Mouse (Mus musculus) stomach, postnatal 0 days (tissue): Measurements from ENCODE around the gene Itga1. TPM values are rescaled to one million over a fixed set of nuclear protein-coding genes. Genes with fewer than 3 reads are reported as not detected.

Experiments
- ATAC-seq: fragments of 200-750 bp; cut with Nextera tagmentation; 2 replicates; pipeline ENCODE4 v1.8.0; 2017; ENCODE audit not compliant: low FRiP score, low TSS enrichment
- DNase-seq: peaks from one replicate; pipeline ENCODE4 v3.0.0-alpha.2; 2016; ENCODE audit warnings: low spot score
- H3K27ac ChIP-seq: fragments of 300-500 bp; sonication (generic); replicated peaks from 2 replicates; pipeline ENCODE4 v1.5.1; 2014; ENCODE audit warnings: mild to moderate bottlenecking, control low read depth
- H3K27me3 ChIP-seq: fragments of 300-500 bp; sonication (generic); 2 replicates; pipeline ENCODE4 v1.6.1; 2014; ENCODE audit warnings: low read length; ENCODE audit not compliant: control insufficient read depth, insufficient read depth
- H3K36me3 ChIP-seq: fragments of 300-500 bp; sonication (generic); 2 replicates; pipeline ENCODE4 v1.6.1; 2014; ENCODE audit warnings: low read length, mixed read lengths; ENCODE audit not compliant: control insufficient read depth, insufficient read depth
- H3K4me1 ChIP-seq: fragments of 300-500 bp; sonication (generic); replicated peaks from 2 replicates; pipeline ENCODE4 v1.6.1; 2014; ENCODE audit warnings: antibody characterized with exemption; ENCODE audit not compliant: control insufficient read depth, insufficient read depth
- H3K4me2 ChIP-seq: fragments of 300-500 bp; sonication (generic); replicated peaks from 2 replicates; pipeline ENCODE4 v1.6.1; 2014; ENCODE audit warnings: low read depth, mild to moderate bottlenecking, control low read depth, moderate library complexity
- H3K4me3 ChIP-seq: fragments of 300-500 bp; sonication (generic); 2 replicates; pipeline ENCODE4 v1.5.1; 2014; ENCODE audit warnings: low read depth, low read length, control low read depth
- H3K9ac ChIP-seq: fragments of 300-500 bp; sonication (generic); 2 replicates; pipeline ENCODE4 v1.6.1; 2014; ENCODE audit warnings: mild to moderate bottlenecking, low read length, control low read depth, mixed read lengths
- H3K9me3 ChIP-seq: fragments of 300-500 bp; sonication (generic); 2 replicates; pipeline ENCODE4 v1.6.1; 2016; ENCODE audit warnings: low read length; ENCODE audit not compliant: control insufficient read depth
- CTCF ChIP-seq: IDR thresholded peaks from 2 replicates; pipeline ENCODE4 v1.5.1; 2016; ENCODE audit warnings: antibody characterized with exemption, low read depth, mild to moderate bottlenecking, moderate library complexity
- EP300 ChIP-seq: optimal IDR thresholded peaks from 2 replicates; pipeline ENCODE3; 2016; ENCODE audit warnings: antibody characterized with exemption
- WGBS: fragments of 180-500 bp; shearing (Covaris S2); extraction: QIAGEN DNeasy Blood & Tissue Kit; methylation state at CpG from one replicate; pipeline ENCODE4 v1.1.7; 2014; 5-methylcytosine and 5-hydroxymethylcytosine counted together
- polyA plus RNA-seq: library from polyadenylated mRNA; unstranded; fragments of >200 nt; fragmentation: Nextera tagmentation; extraction: Ambion mirVana; gene quantifications from 2 replicates; pipeline ENCODE4 v1.2.1, GENCODE M21; 2015

The Itga1 gene
- polyA plus RNA-seq, 1 experiment from 2014 or later: 18.4 TPM

- WGBS: 71% methylated on average over 4 of the region's 4 CpGs
These were observed 193.9 kb downstream of the Itga1 start for GRCm38 (mm10) chr13:114907876-114908275.

More at GRCm38 (mm10) chr13:114907876-114908275, 193.9 kb downstream of the Itga1 start:
- Histone ChIP-seq H3K9me3 (no peaks in the 10 kb centered on the region), H3K27me3 (no peaks in the 10 kb centered on the region), H3K4me2 (no peak overlapping the region), H3K27ac (no peak overlapping the region), H3K9ac (no peak overlapping the region), H3K36me3 (no peaks in the 10 kb centered on the region), H3K4me1 (no peaks in the 10 kb centered on the region), H3K4me3 (no peak overlapping the region)
- TF ChIP-seq EP300 (no peak), CTCF (no peak)
- ATAC-seq (no peak), DNase-seq (no peak)

Other genes starting within 250 kb of the Itga1 start
- 1.9 and 4.4 TPM in 2 replicates for gene Itga2, start 169.9 kb downstream of the Itga1 start, polyA plus RNA-seq
- 4.9 and 5.5 TPM in 2 replicates for gene Pelo, start 11.8 kb downstream of the Itga1 start, polyA plus RNA-seq
- 7.7 and 9.4 TPM in 2 replicates for gene Gm49395, start within 50 bp of the Itga1 start, polyA plus RNA-seq